Mouse (Mus musculus) thymus, adult 18-20 months (tissue): Measurements from ENCODE around the gene Tppp.
A peak's percentile ranks its signal among the peaks of the same experiment; 100 is the strongest.
"Not testable (repeated sequence)": the region's sequence is repeated elsewhere in the genome, so short reads cannot be mapped to it uniquely, and the experiment has no call there.

Source experiments
- DNase-seq, 2 experiments: peaks; one replicate each; pipeline ENCODE4 v3.0.0; 2022; ENCODE audit warnings: mixed read lengths in 2 of 2

The Tppp gene

DNA sequence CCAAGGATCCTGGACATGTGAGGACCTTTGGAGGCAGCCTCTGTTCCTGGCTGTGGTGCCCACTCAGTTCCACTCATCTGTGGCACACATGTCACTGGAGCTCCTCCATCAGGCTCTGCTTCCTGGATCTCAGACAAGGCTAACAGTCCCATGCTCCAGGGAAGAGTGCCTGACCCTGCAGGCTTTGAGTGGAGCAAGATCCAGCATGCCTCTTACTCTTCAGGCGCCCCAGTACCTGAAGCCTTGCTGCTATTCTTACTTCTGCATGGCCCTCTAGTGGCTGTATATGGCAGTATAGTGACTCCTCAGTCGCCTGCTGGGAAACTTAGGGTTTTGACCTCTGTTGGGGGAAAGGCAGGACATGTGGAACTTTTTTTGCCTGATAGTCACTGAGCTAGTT lies 17.0 kb downstream of the Tppp start:
- no peak for DNase-seq

DNA sequence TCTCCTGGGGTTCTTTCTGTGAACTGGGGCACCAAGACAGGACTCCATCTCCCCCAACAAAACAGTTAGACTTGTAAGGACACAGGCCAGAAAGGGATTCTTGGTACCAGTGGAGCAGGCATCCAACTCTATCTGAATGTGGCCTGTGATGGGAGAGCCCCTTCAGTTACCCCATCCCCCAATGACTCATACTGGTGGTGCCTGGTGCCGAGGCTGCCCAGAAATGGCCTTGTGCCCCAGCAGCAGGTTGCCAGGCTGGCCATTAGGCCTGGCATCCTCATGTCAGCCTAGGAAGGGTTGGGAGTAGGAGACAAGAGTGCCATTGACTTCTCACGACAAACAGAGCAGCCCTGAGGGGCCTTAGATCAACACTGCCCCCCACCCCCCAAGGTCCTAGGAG lies 18.9 kb downstream of the Tppp start:
- DNase-seq, result no peak

DNA sequence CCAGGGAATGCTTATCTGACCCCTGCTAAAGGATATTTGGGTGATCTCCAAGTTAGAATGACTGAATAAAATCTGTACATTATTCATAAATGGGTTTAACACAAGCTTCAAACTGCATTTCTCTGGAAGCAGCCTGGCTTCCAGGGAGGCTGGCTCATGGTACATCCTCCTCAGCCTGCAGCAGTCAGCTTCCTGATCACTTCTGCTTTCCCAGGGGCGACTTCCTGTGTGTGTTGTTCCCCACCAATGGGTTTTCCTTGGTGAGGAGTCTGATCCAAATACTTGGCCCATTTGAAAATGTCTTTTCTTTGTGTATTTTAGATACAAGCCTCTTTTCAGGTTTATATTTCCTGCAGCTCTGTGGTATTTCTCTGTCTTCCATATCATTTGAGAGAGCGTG lies 19.8 kb downstream of the Tppp start:
- DNase-seq, result no peak

DNA sequence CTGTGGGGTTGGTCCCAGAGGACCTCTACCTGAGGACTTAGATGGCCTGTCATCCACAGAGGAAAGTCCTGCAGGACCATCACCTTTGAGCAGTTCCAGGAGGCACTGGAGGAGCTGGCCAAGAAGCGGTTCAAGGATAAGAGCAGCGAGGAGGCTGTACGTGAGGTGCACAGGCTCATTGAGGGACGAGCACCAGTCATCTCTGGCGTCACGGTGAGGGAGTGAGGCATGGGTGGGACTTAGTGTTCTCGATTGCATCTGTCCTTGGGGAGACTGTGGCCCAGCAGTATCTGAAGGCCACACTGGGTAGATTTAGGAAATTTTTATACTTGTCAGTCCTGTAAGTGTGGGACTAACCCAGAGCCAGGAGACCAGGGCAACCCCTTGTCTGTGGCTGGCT lies 21.5 kb downstream of the Tppp start:
- DNase-seq, result no peak

DNA sequence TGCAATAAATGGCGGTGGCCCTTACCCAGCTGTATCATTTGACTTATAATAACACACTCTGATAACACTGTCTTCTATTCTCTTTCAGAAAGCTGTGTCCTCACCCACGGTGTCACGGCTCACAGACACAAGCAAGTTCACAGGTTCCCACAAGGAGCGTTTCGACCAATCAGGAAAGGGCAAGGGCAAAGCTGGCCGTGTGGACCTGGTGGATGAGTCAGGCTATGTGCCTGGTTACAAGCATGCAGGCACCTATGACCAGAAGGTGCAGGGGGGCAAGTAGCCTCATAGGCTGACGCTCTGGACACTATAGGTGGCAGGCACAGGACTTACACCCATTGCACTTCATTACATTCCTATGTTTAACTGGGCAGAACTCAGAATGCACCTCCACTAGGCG lies 21.9 kb downstream of the Tppp start:
- DNase-seq, result no peak

DNA sequence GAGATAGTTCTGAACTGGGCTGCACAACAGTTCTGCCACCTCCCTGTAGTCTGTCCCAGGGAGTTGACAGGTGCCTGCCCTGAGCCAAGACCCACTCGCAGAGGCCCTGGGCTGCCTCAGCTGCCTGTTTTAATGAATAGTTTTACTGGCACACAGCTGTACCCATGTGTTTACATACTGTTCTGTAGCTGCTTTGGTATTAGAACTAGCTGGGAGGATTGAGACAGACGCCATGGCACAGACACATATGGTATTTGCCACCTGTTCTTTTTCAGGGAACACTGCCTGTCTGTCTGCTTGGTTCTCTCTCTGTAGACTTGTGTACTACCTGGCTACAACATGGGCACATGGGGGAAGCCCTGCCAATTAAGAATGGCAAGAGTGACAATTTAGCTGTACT lies 25.5 kb downstream of the Tppp start:
- DNase-seq, result no peak

DNA sequence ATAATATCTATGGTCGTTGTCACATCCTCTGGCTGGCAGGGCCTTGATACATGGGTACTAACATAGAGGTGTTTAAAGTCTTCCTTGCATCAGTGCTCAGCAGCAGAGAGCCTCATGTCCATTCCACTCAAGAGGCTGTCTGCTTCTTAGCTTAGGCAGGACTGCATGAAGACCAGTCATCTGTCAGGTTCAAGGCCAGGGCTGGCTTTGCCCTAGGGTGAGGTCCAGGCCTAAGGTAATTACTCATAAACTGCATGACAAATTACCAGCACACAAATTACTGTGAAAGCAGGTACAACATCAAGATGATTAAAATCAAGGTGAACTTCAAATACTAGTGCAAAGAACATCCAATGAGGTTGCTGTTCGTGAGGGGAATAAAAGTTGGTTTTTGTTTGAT lies 26.6 kb downstream of the Tppp start:
- no peak for DNase-seq

DNA sequence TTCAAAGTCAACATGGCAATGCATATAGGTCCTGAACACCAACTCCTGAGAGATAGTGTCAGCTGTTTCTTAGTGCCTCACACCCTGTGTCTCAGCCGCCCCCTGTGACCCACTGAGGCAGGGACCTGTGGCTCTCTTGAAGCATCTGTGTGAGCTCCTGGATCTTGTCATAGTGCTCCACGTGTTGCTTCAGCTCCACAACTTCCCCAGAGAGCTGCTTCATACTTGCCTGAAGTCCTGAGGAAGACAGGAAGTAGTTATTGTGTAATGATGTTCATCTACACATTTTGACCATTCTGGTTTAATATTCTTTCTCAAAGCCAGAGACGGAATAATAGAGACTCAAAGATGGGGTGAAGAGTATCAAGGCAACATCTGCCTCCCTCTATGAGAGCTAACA lies 30.7 kb downstream of the Tppp start:
- no peak for DNase-seq

DNA sequence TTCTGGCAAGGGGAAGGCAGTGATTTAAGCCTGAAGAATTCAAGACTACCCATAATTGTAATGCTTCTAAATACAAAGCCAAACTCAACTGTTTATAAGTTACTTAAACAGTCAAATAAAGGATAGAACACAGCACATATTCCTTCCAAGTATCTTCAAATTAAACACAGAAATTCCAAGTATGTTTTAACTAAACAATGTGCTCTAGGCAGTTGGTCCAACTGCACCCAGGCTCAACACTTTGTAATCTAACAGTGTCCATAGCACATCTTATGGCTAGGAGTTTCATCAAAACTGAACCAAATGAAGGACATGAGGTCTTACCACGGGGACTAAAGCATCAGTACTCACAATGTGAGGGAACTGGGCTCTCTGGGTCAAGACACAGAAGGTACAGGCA lies 47.0 kb downstream of the Tppp start:
- no peak for DNase-seq

DNA sequence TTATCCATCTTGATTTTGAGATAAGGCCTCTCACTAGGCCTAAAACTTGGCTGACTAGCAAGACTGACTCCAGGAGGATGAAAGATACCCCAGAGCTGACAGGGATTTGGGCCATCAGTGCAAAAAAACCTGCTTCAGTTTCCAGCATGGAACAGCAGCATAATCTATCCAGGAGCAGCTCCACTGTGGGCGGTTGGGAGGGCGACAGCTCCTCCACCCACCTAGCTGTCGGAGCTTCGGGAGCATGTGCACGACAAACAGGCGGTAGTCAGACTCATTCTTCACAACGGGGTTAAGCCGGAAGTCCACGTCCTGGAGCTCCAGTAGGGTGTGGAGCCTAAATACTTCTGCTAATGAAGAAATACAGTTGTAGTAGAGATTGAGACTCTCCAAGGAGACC lies 48.9 kb downstream of the Tppp start:
- no peak for DNase-seq

DNA sequence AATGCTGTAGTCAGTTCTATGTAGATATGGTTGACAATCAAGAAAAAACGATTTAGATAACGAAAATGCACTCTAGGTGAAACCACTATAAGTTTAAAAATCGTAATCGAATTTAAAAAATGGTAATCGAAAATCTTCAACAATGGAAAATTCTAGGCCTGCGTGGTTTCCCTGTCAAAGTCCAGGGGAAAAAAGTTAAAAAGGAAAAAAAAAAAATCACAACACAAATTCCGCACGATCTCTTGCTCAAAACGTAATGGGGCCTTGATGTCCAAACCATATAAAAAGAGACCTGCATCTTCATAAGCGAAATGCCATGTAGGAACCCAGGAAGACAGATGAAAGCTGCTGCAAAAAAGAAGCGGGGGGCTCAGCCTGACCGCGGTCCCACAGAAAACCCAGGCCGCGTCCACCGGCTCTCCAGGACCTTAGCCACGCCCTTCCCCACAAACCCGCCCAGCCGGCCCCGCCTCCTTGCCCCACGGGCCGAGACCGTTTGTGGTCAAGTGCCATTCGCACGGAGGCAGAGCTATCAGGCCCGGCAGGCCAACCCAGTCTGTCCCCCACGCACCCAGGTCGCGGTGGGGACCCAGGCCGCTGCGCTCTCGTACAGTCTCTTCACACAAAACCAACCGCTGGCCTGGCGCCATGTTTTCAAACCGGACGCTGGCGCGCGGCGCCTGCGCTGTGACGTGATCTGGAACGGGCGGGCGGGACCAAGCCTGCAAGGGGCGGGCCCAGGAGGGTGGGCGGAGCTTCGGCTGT lies 52.6 kb downstream of the Tppp start, which contains the start of gene Cep72:
Gene Cep72, minus strand, starts transcription at position 687 of the 765 bp plus-strand sequence.
- peak; percentile 81 to 82 for DNase-seq

DNA sequence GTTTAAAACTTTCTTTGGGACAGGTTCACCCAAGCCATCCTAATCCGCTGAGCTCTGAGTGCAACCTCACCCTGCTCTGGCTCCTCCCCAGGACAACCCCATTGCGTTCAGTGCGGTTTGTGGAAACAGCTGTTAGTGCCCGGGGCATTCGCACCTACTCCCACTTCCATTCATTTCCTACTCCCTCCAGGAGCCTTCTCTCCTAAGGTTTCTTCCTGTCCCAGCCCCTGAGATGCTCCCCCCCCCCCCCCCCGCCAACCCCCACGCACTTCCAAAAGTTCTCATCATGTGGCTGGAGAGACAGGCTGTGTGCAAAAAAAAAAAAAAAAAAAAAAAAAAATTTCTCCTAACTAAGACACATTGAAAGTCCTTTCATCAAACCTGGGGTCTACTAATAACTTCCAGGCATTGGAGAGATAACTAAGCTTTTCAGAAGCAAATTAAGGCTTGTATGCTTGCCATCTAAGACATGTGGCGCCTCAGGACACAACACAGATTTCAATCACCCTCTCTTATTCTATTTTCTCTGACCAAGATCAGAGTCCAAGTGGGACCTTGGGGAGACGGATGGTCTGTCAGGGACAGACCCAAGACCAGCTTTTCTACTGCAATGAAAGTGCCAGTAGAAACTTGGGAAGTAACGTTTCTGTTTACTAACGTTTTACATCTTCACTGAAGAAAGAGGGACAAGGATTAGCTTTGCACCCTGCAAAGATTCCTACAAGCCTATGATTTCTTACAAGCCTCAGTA lies 53.3 kb downstream of the Tppp start:
- DNase-seq, result no peak

DNA sequence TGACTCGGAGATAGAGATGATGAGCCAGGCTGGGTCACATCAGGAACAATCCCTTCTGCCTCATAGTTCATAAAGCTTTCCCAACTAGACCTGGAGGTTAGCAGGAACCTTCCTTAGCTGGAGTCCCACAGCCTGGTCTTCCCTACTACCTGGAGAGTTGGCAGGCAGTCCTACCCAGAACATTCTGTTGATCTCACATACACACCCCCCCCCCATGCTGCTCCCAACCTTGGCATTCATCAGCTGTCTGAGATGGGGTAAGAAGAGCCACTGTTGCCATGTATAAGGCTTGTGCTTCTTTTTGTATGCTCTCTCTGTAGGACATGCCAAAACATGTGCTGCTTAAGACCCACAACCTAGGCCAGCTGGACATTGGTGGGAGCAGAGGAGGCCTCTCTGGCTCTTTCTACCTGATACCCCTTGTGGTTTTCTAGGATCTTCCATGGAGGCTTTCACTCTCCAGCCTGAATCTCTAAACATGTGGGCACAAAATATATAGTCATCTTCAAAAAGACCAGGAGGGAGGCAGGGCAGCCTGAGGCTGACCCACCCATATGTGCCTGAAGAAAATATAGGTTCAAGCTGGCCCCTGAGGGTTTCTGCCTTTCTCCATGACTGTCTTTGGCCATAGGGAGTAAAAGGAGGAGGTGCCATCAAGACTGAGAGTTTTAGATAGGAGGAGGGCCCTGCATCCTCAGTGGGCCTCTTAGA lies 54.3 kb downstream of the Tppp start:
- no peak for DNase-seq

DNA sequence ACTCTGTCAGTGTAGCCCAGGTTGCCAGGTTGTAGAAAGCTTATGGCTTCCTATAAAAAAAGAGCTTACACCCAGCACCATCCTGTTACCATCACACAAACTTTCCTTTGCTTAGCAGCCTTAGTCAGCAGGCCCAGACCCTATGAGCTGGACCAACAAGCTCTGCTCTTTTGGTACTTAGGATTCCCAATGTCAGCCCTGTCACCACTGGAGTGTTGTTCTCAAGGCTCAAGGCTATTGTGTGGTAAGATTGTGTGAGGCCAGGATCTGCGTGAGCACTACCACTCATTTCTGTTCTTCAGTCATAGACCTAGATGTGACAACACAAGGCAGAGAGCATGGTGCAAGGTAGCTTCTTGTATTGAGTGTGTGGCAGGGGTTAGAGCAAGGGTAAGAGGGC lies 57.4 kb downstream of the Tppp start:
- no peak for DNase-seq

DNA sequence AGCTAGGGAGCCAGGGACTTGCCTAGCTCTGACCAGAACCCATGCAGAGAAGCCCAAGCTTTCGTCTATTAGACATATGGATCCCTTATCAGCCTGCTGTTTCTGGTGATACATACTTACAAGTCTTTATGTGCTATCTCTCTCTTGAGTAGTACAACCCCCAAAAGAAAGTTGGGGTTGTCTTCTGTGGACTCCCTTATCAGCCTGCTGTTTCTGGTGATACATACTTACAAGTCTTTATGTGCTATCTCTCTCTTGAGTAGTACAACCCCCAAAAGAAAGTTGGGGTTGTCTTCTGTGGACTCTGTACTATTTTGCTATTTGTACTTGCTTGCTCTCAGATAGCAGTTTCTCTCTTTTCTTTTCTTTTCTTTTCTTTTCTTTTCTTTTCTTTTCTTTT lies 62.0 kb downstream of the Tppp start:
- not testable (repeated sequence) for DNase-seq

DNA sequence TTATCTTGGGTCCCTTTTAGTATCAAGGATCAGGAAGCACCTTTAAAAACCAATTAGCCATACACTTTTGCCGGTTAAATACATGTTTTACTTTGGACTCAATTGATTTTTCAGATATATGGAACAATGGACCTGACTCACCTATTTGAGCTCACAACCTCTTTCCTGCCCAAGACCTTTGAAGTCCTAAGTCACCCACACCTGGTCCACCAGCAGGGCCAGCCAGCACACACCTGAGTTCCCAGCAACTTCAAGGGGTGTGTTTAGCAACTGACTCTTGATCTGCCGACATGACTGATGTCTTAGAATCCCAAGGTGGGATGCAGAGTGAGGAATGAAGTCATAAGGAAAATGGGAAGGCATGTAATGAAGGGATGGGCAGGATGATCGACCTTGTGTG lies 62.5 kb downstream of the Tppp start:
- DNase-seq, result no peak

DNA sequence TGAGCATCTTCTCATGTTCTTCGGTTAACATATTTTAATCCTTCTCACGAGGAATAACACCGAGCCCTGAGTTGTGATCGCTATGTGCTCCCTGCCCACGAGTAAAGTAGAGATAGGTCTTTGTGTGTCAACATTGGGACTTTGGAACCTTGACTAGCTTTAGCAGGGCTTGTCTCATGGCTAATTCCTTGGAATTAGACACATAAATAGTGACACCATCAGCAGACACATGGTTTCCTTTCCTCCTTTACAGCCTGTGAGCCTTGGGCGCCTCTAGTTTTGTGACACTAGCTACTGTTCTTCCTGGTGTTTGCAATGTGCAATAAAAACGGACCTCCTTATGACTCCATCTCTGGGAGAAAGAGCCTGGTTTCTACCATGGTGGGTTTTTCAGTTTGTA lies 64.2 kb downstream of the Tppp start:
- no peak for DNase-seq
